Mouse (Mus musculus) hindbrain, embryonic 10.5 days (tissue): ENCODE data around the gene Me3. TPM values are rescaled to one million over a fixed set of nuclear protein-coding genes. Genes with fewer than 3 reads are reported as not detected.
"Not testable (repeated sequence)": the region's sequence is repeated elsewhere in the genome, so short reads cannot be mapped to it uniquely, and the experiment has no call there.

Experiments used
- DNase-seq: peaks from one replicate; pipeline ENCODE4 v3.0.0-alpha.2; 2017; ENCODE audit warnings: low spot score
- H3K27ac ChIP-seq: fragments of 300-500 bp; sonication (generic); 2 replicates; pipeline ENCODE4 v1.5.1; 2016; ENCODE audit warnings: mild to moderate bottlenecking, moderate library complexity
- H3K27me3 ChIP-seq: fragments of 300-500 bp; sonication (generic); 2 replicates; pipeline ENCODE4 v1.6.1; 2016; ENCODE audit warnings: mild to moderate bottlenecking; ENCODE audit not compliant: poor library complexity, insufficient read depth, severe bottlenecking
- H3K36me3 ChIP-seq: fragments of 300-500 bp; sonication (generic); 2 replicates; pipeline ENCODE4 v1.6.1; 2016; ENCODE audit warnings: mild to moderate bottlenecking, moderate library complexity
- H3K4me1 ChIP-seq: fragments of 300-500 bp; sonication (generic); replicated peaks from 2 replicates; pipeline ENCODE4 v1.6.1; 2016; ENCODE audit warnings: mild to moderate bottlenecking
- H3K4me3 ChIP-seq: fragments of 300-500 bp; sonication (generic); 2 replicates; pipeline ENCODE4 v1.5.1; 2016; ENCODE audit warnings: mild to moderate bottlenecking, moderate library complexity
- H3K9me3 ChIP-seq: fragments of 300-500 bp; sonication (generic); 2 replicates; pipeline ENCODE4 v1.6.1; 2016; ENCODE audit warnings: mild to moderate bottlenecking, moderate library complexity
- WGBS: fragments of 180-500 bp; shearing (Covaris S2); methylation state at CpG from one replicate; pipeline ENCODE4 v1.1.7; 2016; 5-methylcytosine and 5-hydroxymethylcytosine counted together
- polyA plus RNA-seq: library from polyadenylated mRNA; unstranded; fragments of >200 nt; fragmentation: Nextera tagmentation; extraction: Ambion mirVana; gene quantifications from 2 replicates; pipeline ENCODE4 v1.2.1, GENCODE M21; 2016

The Me3 gene
- polyA plus RNA-seq, 1 experiment from 2014 or later: 3.3 TPM

DNA sequence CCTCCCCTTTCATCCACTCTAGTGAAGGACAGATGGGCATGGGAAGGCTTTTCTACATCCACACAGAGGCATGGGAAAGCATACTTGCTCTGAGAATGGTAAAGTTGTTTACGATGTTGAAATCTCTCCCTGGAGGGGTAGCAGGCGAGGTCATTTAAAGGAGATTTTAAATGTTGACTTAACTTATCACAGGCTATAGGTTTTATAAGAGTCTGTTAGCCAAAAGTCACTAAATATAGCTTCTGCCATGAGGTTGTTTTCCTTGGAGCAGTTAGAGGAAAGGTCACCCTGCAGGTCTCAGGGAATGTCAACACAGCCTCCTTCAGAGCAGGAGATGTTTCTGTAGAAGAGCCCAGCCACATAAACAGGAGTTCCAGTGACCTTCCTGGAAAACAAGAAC is 85.3 kb downstream of the Me3 start:
- H3K36me3 ChIP-seq: no peaks in the 10 kb centered on the region
- no peak overlapping the region for H3K27ac ChIP-seq
- 62% methylated on average over 2 of the region's 2 CpGs for WGBS
- H3K9me3 ChIP-seq: no peaks in the 10 kb centered on the region
- H3K4me1 ChIP-seq: no peaks in the 10 kb centered on the region
- H3K27me3 ChIP-seq: no peaks in the 10 kb centered on the region
- H3K4me3 ChIP-seq: no peak overlapping the region
- no peak for DNase-seq

DNA sequence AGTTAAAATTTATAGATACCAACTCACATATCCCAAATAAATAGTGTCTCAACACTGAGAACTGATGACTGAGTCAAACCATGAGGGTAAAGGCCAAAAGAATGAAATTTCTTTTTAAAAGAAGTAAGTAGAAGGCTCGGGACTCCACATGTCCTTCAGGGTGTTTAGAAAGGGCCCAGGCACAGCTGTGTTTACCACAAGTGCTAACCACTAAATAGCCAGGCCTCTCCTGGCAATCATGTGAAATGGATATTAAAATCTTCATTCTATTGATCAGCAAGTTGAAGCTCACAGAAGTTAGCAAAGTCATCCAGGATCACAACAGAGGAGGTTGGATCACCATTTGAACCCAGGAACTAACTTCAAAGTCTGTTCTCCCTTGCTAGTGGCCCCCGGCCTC is 86.1 kb downstream of the Me3 start:
- Histone ChIP-seq H3K4me1 (no peaks in the 10 kb centered on the region), H3K4me3 (no peak overlapping the region), H3K36me3 (no peaks in the 10 kb centered on the region), H3K27me3 (no peaks in the 10 kb centered on the region), H3K27ac (no peak overlapping the region), H3K9me3 (no peaks in the 10 kb centered on the region)
- 76% methylated on average over 2 of the region's 2 CpGs for WGBS
- DNase-seq: no peak

DNA sequence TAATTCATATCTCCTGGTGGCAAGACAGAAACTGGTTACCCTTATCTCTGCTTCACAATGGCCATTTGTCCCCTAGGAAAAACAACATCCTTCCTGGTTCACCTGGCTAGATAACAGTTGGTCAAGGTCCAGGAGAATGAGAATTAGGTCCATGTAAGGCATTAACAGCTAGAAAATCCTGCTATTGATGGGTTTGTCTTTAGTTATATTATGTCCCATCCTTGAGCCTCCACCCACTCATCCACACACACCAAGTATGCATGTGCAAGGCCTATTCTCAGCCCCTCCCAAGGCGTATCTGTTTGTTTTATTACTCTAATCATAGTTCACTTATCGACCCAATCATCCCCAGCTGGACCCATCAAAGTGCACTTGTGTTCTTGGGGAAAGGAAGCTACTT is 88.1 kb downstream of the Me3 start:
- Histone ChIP-seq H3K36me3 (no peaks in the 10 kb centered on the region), H3K4me1 (no peaks in the 10 kb centered on the region), H3K27ac (no peak overlapping the region), H3K4me3 (no peak overlapping the region), H3K9me3 (no peaks in the 10 kb centered on the region), H3K27me3 (no peaks in the 10 kb centered on the region)
- WGBS: 91% methylated on average over 2 of the region's 2 CpGs
- DNase-seq: no peak

DNA sequence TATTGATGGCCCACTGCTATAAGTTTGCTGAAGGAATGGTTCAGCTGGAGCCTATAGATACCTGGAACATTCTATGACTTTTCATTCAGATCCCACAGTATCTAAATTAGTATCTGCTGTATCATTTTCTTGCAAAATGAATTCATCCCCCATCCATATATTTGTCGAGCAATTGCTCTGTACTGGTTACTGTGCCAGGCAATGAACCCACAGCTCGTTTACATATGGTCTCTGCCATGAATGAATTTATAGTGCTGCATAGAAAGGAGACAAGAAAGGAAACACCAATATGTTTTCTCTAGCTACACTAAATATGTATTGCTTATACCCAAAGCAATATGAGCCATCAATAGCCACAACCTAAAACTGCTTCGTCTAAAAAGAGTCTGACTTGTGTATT is 94.5 kb downstream of the Me3 start:
- Histone ChIP-seq H3K36me3 (no peaks in the 10 kb centered on the region), H3K4me1 (no peaks in the 10 kb centered on the region), H3K9me3 (no peaks in the 10 kb centered on the region), H3K27ac (no peak overlapping the region), H3K27me3 (no peaks in the 10 kb centered on the region), H3K4me3 (no peak overlapping the region)
- 88% methylated on average over 3 of the region's 3 CpGs for WGBS
- DNase-seq: no peak

DNA sequence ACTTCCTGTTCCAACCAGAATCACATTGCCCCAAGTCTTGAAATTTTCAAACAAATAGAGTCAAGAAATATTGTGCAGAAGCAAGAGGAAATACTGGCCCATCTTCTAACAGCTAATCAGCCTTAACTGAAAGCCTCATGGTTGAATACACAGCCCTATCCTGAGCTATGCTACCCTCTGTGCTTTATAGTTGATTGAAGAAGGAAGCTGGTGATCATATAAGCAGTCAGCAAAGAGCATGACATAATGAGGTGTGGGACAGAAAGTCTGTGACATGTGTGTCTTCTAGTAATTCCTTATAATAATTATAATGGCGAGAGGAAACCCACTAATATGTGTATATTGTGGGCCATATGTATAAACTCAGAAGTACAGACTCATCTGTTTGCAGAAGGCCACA is 95.4 kb downstream of the Me3 start:
- H3K27me3 ChIP-seq: no peaks in the 10 kb centered on the region
- H3K4me1 ChIP-seq: no peaks in the 10 kb centered on the region
- no peak for DNase-seq
- H3K9me3 ChIP-seq: no peaks in the 10 kb centered on the region
- H3K27ac ChIP-seq: no peak overlapping the region
- H3K36me3 ChIP-seq: no peaks in the 10 kb centered on the region
- H3K4me3 ChIP-seq: no peak overlapping the region
- WGBS: 85% methylated on average over 1 of the region's 1 CpGs

DNA sequence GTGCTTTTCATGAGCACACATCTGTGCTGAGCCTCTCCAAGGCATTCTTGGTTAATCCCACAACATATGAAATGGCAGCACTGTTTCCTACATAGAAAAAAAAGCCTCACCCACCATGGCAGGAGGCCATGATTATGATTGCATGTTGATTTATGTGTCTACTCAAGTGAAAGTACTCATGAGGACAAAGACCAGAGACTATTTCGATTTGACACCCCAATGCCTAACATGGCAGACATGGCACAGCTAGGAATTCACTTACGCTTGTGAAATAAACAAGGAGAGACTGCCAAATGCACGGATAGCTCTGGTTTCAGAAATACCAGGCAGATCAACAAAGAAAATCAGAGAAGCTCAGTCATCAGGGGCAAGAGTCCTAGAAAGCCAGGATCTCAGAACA is 96.2 kb downstream of the Me3 start:
- no peaks in the 10 kb centered on the region for H3K9me3 ChIP-seq
- H3K27ac ChIP-seq: no peak overlapping the region
- DNase-seq: no peak
- H3K36me3 ChIP-seq: no peaks in the 10 kb centered on the region
- no peaks in the 10 kb centered on the region for H3K27me3 ChIP-seq
- H3K4me1 ChIP-seq: no peaks in the 10 kb centered on the region
- no peak overlapping the region for H3K4me3 ChIP-seq
- WGBS: 79% methylated on average over 3 of the region's 3 CpGs

DNA sequence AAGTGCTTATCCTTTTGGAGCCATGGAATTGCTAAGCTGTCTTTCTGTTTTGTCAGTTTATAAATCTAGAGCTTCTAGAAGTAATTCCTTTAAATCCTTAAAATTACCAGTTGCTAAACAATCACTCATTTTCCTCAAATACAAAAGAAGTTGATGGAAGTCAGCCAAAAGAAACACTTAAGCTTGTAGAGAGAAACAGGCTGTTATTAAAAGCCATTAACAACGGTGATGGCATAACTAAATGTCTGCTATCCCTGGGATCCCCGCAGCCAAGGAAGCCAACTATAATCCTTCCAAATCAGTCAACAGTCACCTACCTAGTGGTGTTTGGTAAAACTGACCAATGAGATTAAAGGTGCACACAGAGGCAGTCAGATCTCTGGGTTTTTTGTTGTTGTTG is 98.3 kb downstream of the Me3 start:
- H3K4me1 ChIP-seq: no peaks in the 10 kb centered on the region
- no peaks in the 10 kb centered on the region for H3K9me3 ChIP-seq
- H3K27ac ChIP-seq: no peak overlapping the region
- DNase-seq: no peak
- no peaks in the 10 kb centered on the region for H3K36me3 ChIP-seq
- H3K4me3 ChIP-seq: no peak overlapping the region
- WGBS: 95% methylated on average over 2 of the region's 2 CpGs
- H3K27me3 ChIP-seq: no peaks in the 10 kb centered on the region

DNA sequence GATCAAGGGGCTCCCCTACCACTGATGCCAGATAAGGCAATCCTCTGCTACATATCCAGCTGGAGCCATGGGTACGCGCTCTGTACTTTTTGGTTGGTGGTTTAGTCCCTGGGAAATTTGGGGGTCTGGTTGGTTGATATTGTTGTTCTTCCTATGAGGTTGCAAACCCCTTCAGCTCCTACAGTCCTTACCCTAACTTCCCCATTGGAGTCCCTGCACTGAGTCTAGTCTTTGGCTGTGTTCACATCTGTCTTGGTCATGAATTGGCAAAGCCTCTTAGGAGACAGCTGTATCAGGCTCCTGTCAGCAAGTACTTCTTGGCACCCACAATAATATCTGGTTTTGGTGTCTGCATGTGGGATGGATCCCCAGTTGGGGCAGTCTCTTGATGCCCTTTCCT is 98.9 kb downstream of the Me3 start:
- H3K36me3 ChIP-seq, H3K4me3 ChIP-seq, H3K27me3 ChIP-seq, H3K9me3 ChIP-seq, H3K27ac ChIP-seq, DNase-seq, H3K4me1 ChIP-seq: not testable (repeated sequence)
- 98% methylated on average over 2 of the region's 2 CpGs for WGBS

DNA sequence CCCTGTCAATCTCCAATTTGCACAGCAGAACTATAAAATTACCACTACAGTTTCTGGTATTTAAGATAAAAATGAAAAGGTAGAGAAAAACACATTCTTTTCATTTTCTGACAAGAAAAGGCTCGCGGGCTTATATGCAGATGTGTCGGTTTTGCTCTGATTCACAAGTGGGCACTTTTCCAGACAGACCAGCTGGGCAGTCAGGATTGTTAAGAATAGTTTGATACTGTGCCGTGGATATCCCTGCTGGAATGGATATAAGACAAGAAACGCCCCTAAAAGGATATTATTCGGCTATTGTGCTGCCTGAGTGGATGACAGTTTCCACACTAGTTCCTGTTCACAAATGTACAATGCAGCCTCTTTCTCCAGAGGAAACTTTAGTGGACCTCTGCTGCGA is 116.2 kb downstream of the Me3 start:
- H3K9me3 ChIP-seq: no peaks in the 10 kb centered on the region
- no peak for DNase-seq
- no peak overlapping the region for H3K27ac ChIP-seq
- H3K4me1 ChIP-seq: peaks cover 13% of the 10 kb centered on the region
- 81% methylated on average over 7 of the region's 7 CpGs for WGBS
- H3K36me3 ChIP-seq: no peaks in the 10 kb centered on the region
- H3K27me3 ChIP-seq: no peaks in the 10 kb centered on the region
- H3K4me3 ChIP-seq: no peak overlapping the region

DNA sequence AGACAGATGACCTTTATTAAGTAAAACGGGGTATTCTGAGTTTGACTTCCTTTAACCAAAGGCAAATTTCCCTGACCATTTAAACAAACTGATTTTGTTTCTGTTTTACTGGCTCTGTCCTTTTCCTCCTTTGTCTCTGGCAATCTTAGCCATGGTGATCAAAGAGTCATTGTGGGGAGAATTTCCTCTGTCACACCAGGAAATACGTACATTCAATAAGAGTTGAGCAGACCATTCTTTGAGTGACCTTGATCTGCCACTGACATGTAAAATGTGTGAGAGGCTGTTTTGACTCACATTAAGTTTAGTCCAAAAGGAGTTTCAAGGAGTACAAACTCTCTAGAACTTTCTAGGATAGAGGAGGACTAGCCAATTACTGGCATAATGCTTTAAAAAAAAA is 117.0 kb downstream of the Me3 start:
- WGBS: 49% methylated on average over 2 of the region's 2 CpGs
- H3K9me3 ChIP-seq: no peaks in the 10 kb centered on the region
- DNase-seq: no peak
- no peaks in the 10 kb centered on the region for H3K27me3 ChIP-seq
- H3K27ac ChIP-seq: no peak overlapping the region
- peaks cover 13% of the 10 kb centered on the region for H3K4me1 ChIP-seq
- no peak overlapping the region for H3K4me3 ChIP-seq
- H3K36me3 ChIP-seq: no peaks in the 10 kb centered on the region

DNA sequence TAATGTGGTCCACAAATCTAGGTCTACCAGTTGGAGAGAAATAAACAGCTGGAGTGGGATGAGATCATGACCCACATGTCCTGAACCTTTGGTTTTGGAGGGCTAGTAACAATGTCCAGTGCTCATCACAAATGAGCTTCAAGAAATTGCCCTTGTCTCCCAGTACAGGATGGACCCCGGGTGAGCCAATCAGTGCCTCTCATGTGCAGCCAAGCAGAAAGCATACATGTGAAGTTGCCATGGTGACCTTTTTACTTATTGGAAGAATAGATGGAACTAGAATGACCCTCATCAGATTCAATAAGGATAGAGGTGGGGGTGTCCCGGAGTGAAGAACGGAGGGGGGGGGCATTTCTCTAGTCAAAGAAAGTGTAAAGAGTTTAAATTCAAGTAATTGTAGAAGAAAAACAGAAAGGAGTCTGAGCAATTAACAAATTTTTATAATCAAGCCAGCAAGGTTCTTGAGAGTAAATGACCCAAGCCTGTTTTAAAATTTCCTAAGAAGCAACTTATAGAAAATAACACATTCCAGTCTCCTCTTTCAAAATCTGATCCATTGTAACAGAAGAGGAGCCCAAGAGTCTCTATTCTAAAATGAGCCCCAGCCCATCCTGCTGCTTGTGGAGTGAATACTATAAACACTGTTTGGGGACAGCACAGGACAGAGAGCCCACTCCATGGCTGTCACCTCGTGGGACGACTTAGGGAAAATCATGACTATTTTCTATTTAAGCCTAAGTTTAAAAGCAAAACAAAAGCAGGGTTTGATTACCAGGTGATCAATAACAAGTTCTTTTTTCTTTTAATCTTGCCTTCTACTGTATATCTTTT is 134.7 kb downstream of the Me3 start:
- peak; percentile 75 for DNase-seq
- Histone ChIP-seq H3K27me3 (peaks cover 33% of the 10 kb centered on the region; the same call in 1 of the 2 replicates), H3K4me3 (no peak overlapping the region), H3K4me1 (peaks cover 44% of the 10 kb centered on the region), H3K9me3 (no peaks in the 10 kb centered on the region), H3K36me3 (no peaks in the 10 kb centered on the region), H3K27ac (peak overlapping the region; percentile 73; the same call in 1 of the 2 replicates)
- WGBS: 32% methylated on average over 5 of the region's 5 CpGs

DNA sequence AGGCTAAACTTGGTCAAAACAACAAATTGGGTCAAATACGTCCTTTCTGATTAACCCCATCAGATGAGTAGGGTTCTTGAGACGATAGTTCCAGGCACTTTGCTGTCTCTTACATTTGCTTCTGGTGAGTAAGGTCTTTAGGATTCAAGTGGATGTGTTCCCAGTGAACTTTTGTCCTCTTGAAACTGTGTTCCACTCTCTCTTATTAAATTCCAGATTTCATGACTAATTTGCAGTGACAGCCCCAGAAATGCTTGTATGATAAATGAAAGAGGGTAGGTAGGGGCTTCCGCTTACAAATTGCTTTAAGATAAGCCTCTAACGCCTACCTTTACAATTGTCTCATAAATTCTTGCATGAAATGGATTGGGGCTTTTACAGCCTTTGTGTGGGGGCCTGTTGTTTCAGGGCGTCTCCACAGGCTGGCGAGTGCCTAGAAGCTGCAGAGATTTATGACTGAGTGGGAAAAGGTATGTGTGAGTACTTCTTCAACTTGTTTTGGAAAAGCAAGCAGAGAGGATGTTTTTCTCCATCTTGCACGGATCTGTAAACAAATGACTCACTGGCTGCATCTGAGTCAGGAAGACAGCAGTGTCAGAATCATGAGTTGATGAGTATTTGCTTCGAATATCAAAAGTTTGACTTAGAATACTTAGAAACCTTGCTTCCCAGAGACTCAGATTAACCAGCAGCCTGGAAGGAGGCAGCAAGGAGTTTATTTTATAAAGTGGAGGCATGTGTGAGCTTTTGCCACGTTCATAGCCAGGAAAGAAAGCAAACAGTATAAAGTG is 137.1 kb downstream of the Me3 start:
- H3K27ac ChIP-seq: no peak overlapping the region
- no peak overlapping the region for H3K4me3 ChIP-seq
- no peaks in the 10 kb centered on the region for H3K9me3 ChIP-seq
- peaks cover 28% of the 10 kb centered on the region; the same call in 1 of the 2 replicates for H3K27me3 ChIP-seq
- no peaks in the 10 kb centered on the region for H3K36me3 ChIP-seq
- H3K4me1 ChIP-seq: peaks cover 48% of the 10 kb centered on the region
- no peak for DNase-seq
- 53% methylated on average over 9 of the region's 9 CpGs for WGBS

DNA sequence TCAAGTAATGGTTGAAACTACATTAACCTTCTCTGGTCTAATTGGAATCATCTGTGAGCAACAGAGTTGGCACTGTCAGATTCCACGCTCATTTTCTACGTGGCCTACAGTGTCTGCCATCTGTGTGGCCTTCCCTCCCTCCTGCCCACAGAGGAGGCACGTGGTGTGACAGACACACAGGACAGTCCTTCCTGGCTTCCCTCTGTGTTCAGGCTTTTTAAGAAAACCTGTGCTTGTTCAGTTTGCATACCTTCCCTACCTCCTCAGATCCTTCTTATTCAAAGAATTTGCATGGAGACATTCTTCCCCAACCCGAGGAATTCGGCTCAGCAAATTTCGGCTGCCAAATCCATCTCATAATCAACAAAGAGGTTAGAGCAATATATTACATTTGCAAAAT is 137.8 kb downstream of the Me3 start:
- H3K4me1 ChIP-seq: peaks cover 51% of the 10 kb centered on the region
- H3K27ac ChIP-seq: 0 out of 2 replicates have a peak overlapping the region, but pooled peaks have one; percentile 23
- no peaks in the 10 kb centered on the region for H3K9me3 ChIP-seq
- no peaks in the 10 kb centered on the region for H3K36me3 ChIP-seq
- H3K27me3 ChIP-seq: peaks cover 21% of the 10 kb centered on the region; the same call in 1 of the 2 replicates
- 51% methylated on average over 6 of the region's 6 CpGs for WGBS
- DNase-seq: no peak
- H3K4me3 ChIP-seq: no peak overlapping the region
